Mouse (Mus musculus): ENCODE data around the gene Rbfox1. TPM values are rescaled to one million over a fixed set of nuclear protein-coding genes. Genes with fewer than 3 reads are reported as not detected.

Gene Rbfox1
- polyA plus RNA-seq, 1 experiment: 0.22 TPM

DNA sequence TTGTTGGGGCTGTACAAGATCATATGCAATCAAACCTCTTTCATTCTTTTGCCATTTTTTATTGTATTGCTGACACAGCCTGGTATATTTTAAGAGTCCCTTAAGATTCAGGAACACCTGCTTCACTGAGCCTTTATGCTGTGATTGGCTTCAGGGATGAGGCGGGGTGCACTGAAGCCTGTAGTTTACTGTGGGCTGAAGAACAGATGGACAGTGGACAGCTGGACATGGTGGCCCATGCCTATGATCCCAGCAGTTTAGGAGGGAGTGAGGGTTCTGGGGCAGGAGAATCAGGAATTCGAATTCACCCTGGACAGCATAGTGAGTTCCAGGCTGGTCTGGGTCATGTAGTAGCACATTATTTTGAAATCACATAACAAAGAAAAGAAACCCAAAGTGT is 1198.8 kb downstream of the Rbfox1 start:
- no peak overlapping the region for H3K4me3 ChIP-seq (ENCODE audit: insufficient read depth, poor library complexity, severe bottlenecking)
- no peaks in the 10 kb centered on the region for H3K27me3 ChIP-seq (ENCODE audit: control insufficient read depth, insufficient read depth, insufficient read length)
- no peaks in the 10 kb centered on the region for H3K36me3 ChIP-seq (ENCODE audit: control insufficient read depth, insufficient read depth)
- no peaks in the 10 kb centered on the region for H3K79me3 ChIP-seq (ENCODE audit: low read depth)
- TF ChIP-seq CTCF (IDR thresholded peaks at IDR 0.05; ENCODE audit: control insufficient read depth, insufficient read depth, insufficient read length) (no peak), USF1 (IDR thresholded peaks at IDR 0.05; ENCODE audit: low read depth) (no peak), FOSL1 (IDR thresholded peaks at IDR 0.05; ENCODE audit: insufficient read depth, low read length, poor library complexity, severe bottlenecking) (no peak), CEBPB (IDR thresholded peaks at IDR 0.05; ENCODE audit: low read depth) (no peak), MYOD1 (IDR thresholded peaks at IDR 0.05; ENCODE audit: control insufficient read depth, insufficient read length, low read depth) (no peak), MAX (IDR thresholded peaks at IDR 0.05) (no peak), MYOG (IDR thresholded peaks at IDR 0.05; ENCODE audit: control insufficient read depth, extremely low read depth, insufficient read length) (no peak)
- H3K79me2 ChIP-seq (ENCODE audit: control insufficient read depth, insufficient read depth): no peaks in the 10 kb centered on the region
- no peak overlapping the region for H3ac ChIP-seq (ENCODE audit: control insufficient read depth, insufficient read length, low read depth)

DNA sequence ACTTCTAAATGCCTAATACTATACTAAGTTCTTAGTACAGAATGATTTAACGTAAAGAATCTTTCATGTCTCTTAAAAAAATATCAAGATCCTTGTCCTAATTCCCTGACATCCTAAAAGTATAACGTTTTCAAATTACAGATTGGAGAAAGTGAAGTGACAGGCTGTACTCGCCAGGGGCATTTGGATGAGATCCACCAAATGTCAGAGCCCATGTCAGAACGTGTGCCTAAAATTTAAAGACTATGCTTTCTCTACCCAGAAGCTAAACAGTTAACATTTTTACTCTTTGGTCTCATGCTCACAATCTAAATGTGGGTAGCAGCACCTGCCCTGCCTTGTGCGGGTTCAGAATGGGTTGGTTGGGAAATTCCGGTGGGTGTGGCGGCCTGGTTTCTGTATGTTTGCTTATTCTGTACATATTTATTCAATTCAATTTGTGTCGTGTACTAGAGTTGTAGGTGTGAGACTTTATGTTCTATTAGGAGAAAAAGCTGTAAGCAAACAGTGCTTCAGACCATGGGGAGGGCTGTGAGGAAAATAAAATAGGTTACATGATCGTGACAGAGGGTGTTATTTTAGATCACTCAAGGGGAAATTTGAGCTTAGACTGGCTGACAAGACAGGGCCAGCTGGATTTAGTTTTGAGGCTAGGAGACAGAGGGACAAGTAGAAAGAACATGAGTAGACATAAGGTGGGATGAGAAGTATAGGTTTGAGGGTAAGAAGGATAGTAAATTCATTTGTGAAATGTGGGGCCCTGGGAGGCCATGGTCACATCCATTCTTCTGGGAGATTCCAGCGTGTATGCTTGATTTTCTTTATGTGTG is 1203.7 kb downstream of the Rbfox1 start:
- Histone ChIP-seq H3K79me2 (ENCODE audit: control insufficient read depth, insufficient read depth) (no peaks in the 10 kb centered on the region), H3ac (ENCODE audit: control insufficient read depth, insufficient read length, low read depth) (no peak overlapping the region), H3K36me3 (ENCODE audit: control insufficient read depth, insufficient read depth) (no peaks in the 10 kb centered on the region), H3K27me3 (ENCODE audit: control insufficient read depth, insufficient read depth, insufficient read length) (no peaks in the 10 kb centered on the region), H3K79me3 (ENCODE audit: low read depth) (no peaks in the 10 kb centered on the region), H3K4me3 (ENCODE audit: insufficient read depth, poor library complexity, severe bottlenecking) (no peak overlapping the region)
- no peak for TF ChIP-seq MYOD1 (IDR thresholded peaks at IDR 0.05; ENCODE audit: control insufficient read depth, insufficient read length, low read depth)
- no peak for TF ChIP-seq FOSL1 (IDR thresholded peaks at IDR 0.05; ENCODE audit: insufficient read depth, low read length, poor library complexity, severe bottlenecking)
- no peak for TF ChIP-seq MAX (IDR thresholded peaks at IDR 0.05)
- no peak for TF ChIP-seq USF1 (IDR thresholded peaks at IDR 0.05; ENCODE audit: low read depth)
- TF ChIP-seq CTCF (IDR thresholded peaks at IDR 0.05; ENCODE audit: control insufficient read depth, insufficient read depth, insufficient read length): no peak
- no peak for TF ChIP-seq CEBPB (IDR thresholded peaks at IDR 0.05; ENCODE audit: low read depth)
- TF ChIP-seq MYOG (IDR thresholded peaks at IDR 0.05; ENCODE audit: control insufficient read depth, extremely low read depth, insufficient read length): no peak

- TF ChIP-seq MYOD1 (IDR thresholded peaks at IDR 0.05; ENCODE audit: control insufficient read depth, insufficient read length, low read depth): peak; percentile 14
- no peak for TF ChIP-seq USF1 (IDR thresholded peaks at IDR 0.05; ENCODE audit: low read depth)
- no peaks in the 10 kb centered on the region for H3K36me3 ChIP-seq (ENCODE audit: control insufficient read depth, insufficient read depth)
- H3K79me3 ChIP-seq (ENCODE audit: low read depth): no peaks in the 10 kb centered on the region
- no peaks in the 10 kb centered on the region for H3K27me3 ChIP-seq (ENCODE audit: control insufficient read depth, insufficient read depth, insufficient read length)
- no peaks in the 10 kb centered on the region for H3K79me2 ChIP-seq (ENCODE audit: control insufficient read depth, insufficient read depth)
- no peak overlapping the region for H3ac ChIP-seq (ENCODE audit: control insufficient read depth, insufficient read length, low read depth)
- H3K4me3 ChIP-seq (ENCODE audit: insufficient read depth, poor library complexity, severe bottlenecking): no peak overlapping the region
Measured at GRCm38 (mm10) chr16:7089475-7089874, 1204.3 kb downstream of the Rbfox1 start.

DNA sequence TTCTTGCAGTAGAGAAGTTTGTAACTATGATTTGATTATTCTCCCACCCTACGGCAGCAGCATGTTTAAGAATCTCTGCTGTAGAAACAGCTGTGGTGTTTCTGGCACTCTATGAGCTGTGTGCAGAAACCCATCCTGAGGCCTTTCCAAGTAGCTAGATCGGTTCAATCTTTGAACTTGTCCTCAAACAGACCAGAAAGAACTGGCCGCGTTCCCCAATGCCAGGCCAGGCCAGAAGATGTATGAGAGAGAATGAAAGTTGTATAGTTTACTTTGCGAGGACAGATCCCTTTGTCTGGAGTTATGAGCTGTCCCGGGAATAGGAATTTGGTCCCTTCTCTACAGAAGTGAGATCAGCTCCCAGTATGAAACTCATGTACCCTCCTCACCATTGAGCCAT is 1205.0 kb downstream of the Rbfox1 start:
- Histone ChIP-seq H3K36me3 (ENCODE audit: control insufficient read depth, insufficient read depth) (no peaks in the 10 kb centered on the region), H3K79me3 (ENCODE audit: low read depth) (no peaks in the 10 kb centered on the region), H3K27me3 (ENCODE audit: control insufficient read depth, insufficient read depth, insufficient read length) (no peaks in the 10 kb centered on the region), H3K79me2 (ENCODE audit: control insufficient read depth, insufficient read depth) (no peaks in the 10 kb centered on the region), H3ac (ENCODE audit: control insufficient read depth, insufficient read length, low read depth) (no peak overlapping the region), H3K4me3 (ENCODE audit: insufficient read depth, poor library complexity, severe bottlenecking) (no peak overlapping the region)
- no peak for TF ChIP-seq CEBPB (IDR thresholded peaks at IDR 0.05; ENCODE audit: low read depth)
- TF ChIP-seq MYOG (IDR thresholded peaks at IDR 0.05; ENCODE audit: control insufficient read depth, extremely low read depth, insufficient read length): no peak
- no peak for TF ChIP-seq MAX (IDR thresholded peaks at IDR 0.05)
- no peak for TF ChIP-seq USF1 (IDR thresholded peaks at IDR 0.05; ENCODE audit: low read depth)
- no peak for TF ChIP-seq MYOD1 (IDR thresholded peaks at IDR 0.05; ENCODE audit: control insufficient read depth, insufficient read length, low read depth)
- TF ChIP-seq FOSL1 (IDR thresholded peaks at IDR 0.05; ENCODE audit: insufficient read depth, low read length, poor library complexity, severe bottlenecking): no peak
- no peak for TF ChIP-seq CTCF (IDR thresholded peaks at IDR 0.05; ENCODE audit: control insufficient read depth, insufficient read depth, insufficient read length)

GRCm38 (mm10) chr16:7092811-7093210 is 1207.7 kb downstream of the Rbfox1 start:
- no peaks in the 10 kb centered on the region for H3K79me2 ChIP-seq (ENCODE audit: control insufficient read depth, insufficient read depth)
- no peak for TF ChIP-seq USF1 (IDR thresholded peaks at IDR 0.05; ENCODE audit: low read depth)
- TF ChIP-seq CTCF (IDR thresholded peaks at IDR 0.05; ENCODE audit: control insufficient read depth, insufficient read depth, insufficient read length): no peak
- TF ChIP-seq MYOG (IDR thresholded peaks at IDR 0.05; ENCODE audit: control insufficient read depth, extremely low read depth, insufficient read length): no peak
- TF ChIP-seq CEBPB (IDR thresholded peaks at IDR 0.05; ENCODE audit: low read depth): no peak
- no peak for TF ChIP-seq FOSL1 (IDR thresholded peaks at IDR 0.05; ENCODE audit: insufficient read depth, low read length, poor library complexity, severe bottlenecking)
- TF ChIP-seq MAX (IDR thresholded peaks at IDR 0.05): no peak
- no peak for TF ChIP-seq MYOD1 (IDR thresholded peaks at IDR 0.05; ENCODE audit: control insufficient read depth, insufficient read length, low read depth)
- H3K27me3 ChIP-seq (ENCODE audit: control insufficient read depth, insufficient read depth, insufficient read length): no peaks in the 10 kb centered on the region
- no peaks in the 10 kb centered on the region for H3K79me3 ChIP-seq (ENCODE audit: low read depth)
- H3ac ChIP-seq (ENCODE audit: control insufficient read depth, insufficient read length, low read depth): no peak overlapping the region
- no peak overlapping the region for H3K4me3 ChIP-seq (ENCODE audit: insufficient read depth, poor library complexity, severe bottlenecking)
- no peaks in the 10 kb centered on the region for H3K36me3 ChIP-seq (ENCODE audit: control insufficient read depth, insufficient read depth)

GRCm38 (mm10) chr16:7093686-7094085 is 1208.5 kb downstream of the Rbfox1 start:
- Histone ChIP-seq H3ac (ENCODE audit: control insufficient read depth, insufficient read length, low read depth) (no peak overlapping the region), H3K36me3 (ENCODE audit: control insufficient read depth, insufficient read depth) (no peaks in the 10 kb centered on the region), H3K79me3 (ENCODE audit: low read depth) (no peaks in the 10 kb centered on the region), H3K27me3 (ENCODE audit: control insufficient read depth, insufficient read depth, insufficient read length) (no peaks in the 10 kb centered on the region), H3K4me3 (ENCODE audit: insufficient read depth, poor library complexity, severe bottlenecking) (no peak overlapping the region), H3K79me2 (ENCODE audit: control insufficient read depth, insufficient read depth) (no peaks in the 10 kb centered on the region)
- TF ChIP-seq MAX (IDR thresholded peaks at IDR 0.05) (no peak), CEBPB (IDR thresholded peaks at IDR 0.05; ENCODE audit: low read depth) (no peak), FOSL1 (IDR thresholded peaks at IDR 0.05; ENCODE audit: insufficient read depth, low read length, poor library complexity, severe bottlenecking) (no peak), CTCF (IDR thresholded peaks at IDR 0.05; ENCODE audit: control insufficient read depth, insufficient read depth, insufficient read length) (no peak), USF1 (IDR thresholded peaks at IDR 0.05; ENCODE audit: low read depth) (no peak), MYOG (IDR thresholded peaks at IDR 0.05; ENCODE audit: control insufficient read depth, extremely low read depth, insufficient read length) (no peak), MYOD1 (IDR thresholded peaks at IDR 0.05; ENCODE audit: control insufficient read depth, insufficient read length, low read depth) (no peak)

Data from C2C12 (cell line).